Mouse (Mus musculus) liver, postnatal 0 days (tissue): ENCODE results near the gene Stk39. TPM values are rescaled to one million over a fixed set of nuclear protein-coding genes. Genes with fewer than 3 reads are reported as not detected.

Experiments used
- ATAC-seq: fragments of 200-750 bp; cut with Nextera tagmentation; 2 replicates; pipeline ENCODE4 v1.8.0; 2017; ENCODE audit warnings: mild to moderate bottlenecking, moderate library complexity
- DNase-seq: peaks from one replicate; pipeline ENCODE4 v3.0.0-alpha.2; 2016
- H3K27ac ChIP-seq: fragments of 300-500 bp; sonication (generic); 2 replicates; pipeline ENCODE4 v1.5.1; 2014; ENCODE audit warnings: antibody characterized with exemption, moderate library complexity, mild to moderate bottlenecking, low read depth
- H3K27me3 ChIP-seq: fragments of 300-500 bp; sonication (generic); 2 replicates; pipeline ENCODE4 v1.6.1; 2014; ENCODE audit warnings: low read length, control low read depth, mixed read lengths; ENCODE audit not compliant: insufficient read depth
- H3K36me3 ChIP-seq: fragments of 300-500 bp; sonication (generic); replicated peaks from 2 replicates; pipeline ENCODE4 v1.6.1; 2014; ENCODE audit warnings: mild to moderate bottlenecking, control low read depth, low read length, moderate library complexity, mixed read lengths; ENCODE audit not compliant: insufficient read depth
- H3K4me1 ChIP-seq: fragments of 300-500 bp; sonication (generic); 2 replicates; pipeline ENCODE4 v1.6.1; 2014; ENCODE audit warnings: antibody characterized with exemption, mild to moderate bottlenecking, control low read depth; ENCODE audit not compliant: insufficient read depth
- H3K4me2 ChIP-seq: fragments of 300-500 bp; sonication (generic); 2 replicates; pipeline ENCODE4 v1.6.1; 2014; ENCODE audit warnings: low read depth, mild to moderate bottlenecking, low read length, moderate library complexity, mixed read lengths
- H3K4me3 ChIP-seq: fragments of 300-500 bp; sonication (generic); 2 replicates; pipeline ENCODE4 v1.5.1; 2014; ENCODE audit warnings: low read depth, low read length
- H3K9ac ChIP-seq: fragments of 300-500 bp; sonication (generic); replicated peaks from 2 replicates; pipeline ENCODE4 v1.6.1; 2014; ENCODE audit warnings: mild to moderate bottlenecking, moderate library complexity
- H3K9me3 ChIP-seq: fragments of 300-500 bp; sonication (generic); 2 replicates; pipeline ENCODE4 v1.6.1; 2016; ENCODE audit warnings: mild to moderate bottlenecking, control low read depth, low read length, mixed read lengths
- CTCF ChIP-seq: sonication (generic); IDR thresholded peaks from 2 replicates; pipeline ENCODE4 v1.5.1; 2016; ENCODE audit warnings: antibody characterized with exemption, low read depth
- EP300 ChIP-seq: IDR thresholded peaks from 2 replicates; pipeline ENCODE4 v1.6.1; 2016; ENCODE audit warnings: antibody characterized with exemption, low read depth, mild to moderate bottlenecking
- WGBS: fragments of 180-500 bp; shearing (Covaris S2); extraction: QIAGEN DNeasy Blood & Tissue Kit; methylation state at CpG from one replicate; pipeline ENCODE4 v1.1.7; 2014; ENCODE audit not compliant: insufficient replicate concordance; 5-methylcytosine and 5-hydroxymethylcytosine counted together
- polyA plus RNA-seq: library from polyadenylated mRNA; unstranded; fragments of >200 nt; fragmentation: Nextera tagmentation; extraction: Ambion mirVana; gene quantifications from 2 replicates; pipeline ENCODE4 v1.2.1, GENCODE M21; 2015

Stk39 gene
- polyA plus RNA-seq, 1 experiment from 2014 or later = 1.7 TPM

GRCm38 (mm10) chr2:68298356-68298755, 173.7 kb downstream of the Stk39 start:
- Histone ChIP-seq H3K27ac (no peak overlapping the region), H3K36me3 (no peaks in the 10 kb centered on the region), H3K27me3 (no peaks in the 10 kb centered on the region), H3K4me3 (no peak overlapping the region), H3K4me2 (no peak overlapping the region), H3K4me1 (no peaks in the 10 kb centered on the region), H3K9ac (no peak overlapping the region), H3K9me3 (no peaks in the 10 kb centered on the region)
- 83% methylated on average over 3 of the region's 3 CpGs for WGBS
- TF ChIP-seq EP300 (no peak), CTCF (no peak)
- DNase-seq (no peak), ATAC-seq (no peak)

GRCm38 (mm10) chr2:68297955-68298354, 174.1 kb downstream of the Stk39 start:
- no peaks in the 10 kb centered on the region for H3K4me1 ChIP-seq
- ATAC-seq = no peak

GRCm38 (mm10) chr2:68296743-68297142, 175.3 kb downstream of the Stk39 start:
- no peak for TF ChIP-seq EP300
- no peak for TF ChIP-seq CTCF
- H3K4me3 ChIP-seq = no peak overlapping the region
- no peaks in the 10 kb centered on the region for H3K9me3 ChIP-seq
- no peak overlapping the region for H3K9ac ChIP-seq
- H3K36me3 ChIP-seq = no peaks in the 10 kb centered on the region
- H3K27me3 ChIP-seq = no peaks in the 10 kb centered on the region
- ATAC-seq (no peak), DNase-seq (no peak)
- H3K4me1 ChIP-seq = no peaks in the 10 kb centered on the region
- H3K27ac ChIP-seq = no peak overlapping the region
- no peak overlapping the region for H3K4me2 ChIP-seq
- WGBS = 70% methylated on average over 2 of the region's 2 CpGs

More at GRCm38 (mm10) chr2:68297955-68298354, 174.1 kb downstream of the Stk39 start:
- Histone ChIP-seq H3K4me2 (no peak overlapping the region), H3K9ac (no peak overlapping the region), H3K4me3 (no peak overlapping the region), H3K9me3 (no peaks in the 10 kb centered on the region), H3K27ac (no peak overlapping the region), H3K27me3 (no peaks in the 10 kb centered on the region), H3K36me3 (no peaks in the 10 kb centered on the region)
- no peak for TF ChIP-seq CTCF
- TF ChIP-seq EP300 = no peak
- DNase-seq = no peak
- WGBS = 86% methylated on average over 2 of the region's 2 CpGs

- Histone ChIP-seq H3K27me3 (no peaks in the 10 kb centered on the region), H3K4me3 (no peak overlapping the region), H3K4me2 (no peak overlapping the region), H3K9ac (no peak overlapping the region), H3K27ac (no peak overlapping the region), H3K4me1 (no peaks in the 10 kb centered on the region), H3K9me3 (no peaks in the 10 kb centered on the region), H3K36me3 (no peaks in the 10 kb centered on the region)
- no peak for DNase-seq
- ATAC-seq = no peak
- WGBS = 69% methylated on average over 16 of the region's 16 CpGs
- TF ChIP-seq CTCF (no peak), EP300 (no peak)
Measured at GRCm38 (mm10) chr2:68292539-68293320, 179.3 kb downstream of the Stk39 start.

- WGBS = 65% methylated on average over 5 of the region's 5 CpGs
- no peaks in the 10 kb centered on the region for H3K4me1 ChIP-seq
- TF ChIP-seq EP300 = no peak
- no peak for TF ChIP-seq CTCF
- H3K9me3 ChIP-seq = no peaks in the 10 kb centered on the region
- no peak overlapping the region for H3K4me3 ChIP-seq
- no peaks in the 10 kb centered on the region for H3K36me3 ChIP-seq
- H3K27me3 ChIP-seq = no peaks in the 10 kb centered on the region
- H3K27ac ChIP-seq = no peak overlapping the region
- H3K9ac ChIP-seq = no peak overlapping the region
- H3K4me2 ChIP-seq = no peak overlapping the region
- ATAC-seq (no peak), DNase-seq (no peak)
Measured at GRCm38 (mm10) chr2:68291895-68292294, 180.2 kb downstream of the Stk39 start.

GRCm38 (mm10) chr2:68289961-68290360, 182.1 kb downstream of the Stk39 start:
- Histone ChIP-seq H3K27ac (no peak overlapping the region), H3K36me3 (no peaks in the 10 kb centered on the region), H3K9ac (no peak overlapping the region), H3K9me3 (no peaks in the 10 kb centered on the region), H3K4me3 (no peak overlapping the region), H3K27me3 (no peaks in the 10 kb centered on the region), H3K4me2 (no peak overlapping the region), H3K4me1 (no peaks in the 10 kb centered on the region)
- 44% methylated on average over 4 of the region's 4 CpGs for WGBS
- TF ChIP-seq CTCF (no peak), EP300 (no peak)
- no peak for DNase-seq
- no peak for ATAC-seq
